Mouse (Mus musculus) embryonic facial prominence, embryonic 14.5 days (tissue): ENCODE results near the gene Gm20388. TPM values are rescaled to one million over a fixed set of nuclear protein-coding genes. Genes with fewer than 3 reads are reported as not detected.

Experiments
- ATAC-seq: fragments of 200-750 bp; cut with Nextera tagmentation; 2 replicates; pipeline ENCODE4 v1.8.0; 2017; ENCODE audit warnings: low read depth, moderate number of reproducible peaks, moderate TSS enrichment
- DNase-seq: peaks from one replicate; pipeline ENCODE4 v3.0.0-alpha.2; 2015; ENCODE audit warnings: low spot score
- H3K27ac ChIP-seq: fragments of 300-500 bp; sonication (generic); replicated peaks from 2 replicates; pipeline ENCODE4 v1.5.1; 2014; ENCODE audit warnings: low read depth, mild to moderate bottlenecking, low read length, moderate library complexity
- H3K27me3 ChIP-seq: fragments of 300-500 bp; sonication (generic); replicated peaks from 2 replicates; pipeline ENCODE4 v1.6.1; 2014; ENCODE audit warnings: low read length; ENCODE audit not compliant: control insufficient read depth, insufficient read depth
- H3K36me3 ChIP-seq: fragments of 300-500 bp; sonication (generic); 2 replicates; pipeline ENCODE4 v1.6.1; 2014; ENCODE audit warnings: low read length, mixed read lengths; ENCODE audit not compliant: control insufficient read depth, insufficient read depth
- H3K4me1 ChIP-seq: fragments of 300-500 bp; sonication (generic); 2 replicates; pipeline ENCODE4 v1.6.1; 2014; ENCODE audit warnings: antibody characterized with exemption, low read length; ENCODE audit not compliant: control insufficient read depth, insufficient read depth
- H3K4me2 ChIP-seq: fragments of 300-500 bp; sonication (generic); 2 replicates; pipeline ENCODE4 v1.6.1; 2014; ENCODE audit warnings: low read depth, mild to moderate bottlenecking, low read length, moderate library complexity, mixed read lengths
- H3K4me3 ChIP-seq: fragments of 300-500 bp; sonication (generic); 2 replicates; pipeline ENCODE4 v1.5.1; 2014; ENCODE audit warnings: low read depth, mild to moderate bottlenecking, low read length
- H3K9ac ChIP-seq: fragments of 300-500 bp; sonication (generic); 2 replicates; pipeline ENCODE4 v1.6.1; 2014; ENCODE audit warnings: low read depth, mild to moderate bottlenecking, low read length, moderate library complexity, mixed read lengths
- H3K9me3 ChIP-seq: fragments of 300-500 bp; sonication (generic); 2 replicates; pipeline ENCODE4 v1.6.1; 2016; ENCODE audit warnings: low read length; ENCODE audit not compliant: control insufficient read depth
- WGBS: fragments of 180-500 bp; shearing (Covaris S2); extraction: QIAGEN DNeasy Blood & Tissue Kit; methylation state at CpG from one replicate; pipeline ENCODE4 v1.1.7; 2014; 5-methylcytosine and 5-hydroxymethylcytosine counted together
- polyA plus RNA-seq: library from polyadenylated mRNA; unstranded; fragments of >200 nt; fragmentation: Nextera tagmentation; extraction: Ambion mirVana; gene quantifications from 2 replicates; pipeline ENCODE4 v1.2.1, GENCODE M21; 2014

The Gm20388 gene
- polyA plus RNA-seq, 1 experiment from 2014 or later = not detected

GRCm38 (mm10) chr8:123701952-123702587 lies 3791.4 kb downstream of the Gm20388 start:
- DNase-seq (peak; percentile 65), ATAC-seq (no peak)
- no peak overlapping the region for H3K4me3 ChIP-seq
- H3K27me3 ChIP-seq = no peaks in the 10 kb centered on the region
- H3K4me1 ChIP-seq = peaks cover 21% of the 10 kb centered on the region
- H3K9me3 ChIP-seq = no peaks in the 10 kb centered on the region
- WGBS = 49% methylated on average over 15 of the region's 15 CpGs
- no peak overlapping the region for H3K27ac ChIP-seq
- no peak overlapping the region for H3K9ac ChIP-seq
- no peaks in the 10 kb centered on the region for H3K36me3 ChIP-seq
- H3K4me2 ChIP-seq = peak overlapping the region; percentile 10; the same call in 1 of the 2 replicates

DNA sequence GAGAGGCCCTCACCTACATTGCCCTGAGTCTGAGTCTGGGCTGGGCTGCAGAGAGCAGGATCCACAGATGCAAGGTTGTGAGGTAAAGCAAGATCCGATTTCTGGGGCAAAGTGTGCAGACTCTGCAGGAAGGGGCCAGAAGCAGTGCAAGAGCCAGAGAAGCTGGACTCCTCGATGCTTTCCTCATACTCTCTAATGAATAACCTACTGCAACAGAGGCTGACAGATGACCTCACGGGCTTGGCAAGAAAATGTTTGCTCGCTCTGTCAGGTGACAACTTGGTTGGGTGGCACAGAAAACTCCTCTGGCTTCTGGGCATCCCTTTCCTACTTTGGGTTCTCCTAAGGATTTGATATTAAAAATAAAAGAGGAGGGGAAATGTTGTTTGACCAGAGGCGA lies 3794.7 kb downstream of the Gm20388 start:
- Histone ChIP-seq H3K4me2 (no peak overlapping the region), H3K4me1 (peaks cover 15% of the 10 kb centered on the region), H3K27ac (no peak overlapping the region), H3K36me3 (no peaks in the 10 kb centered on the region), H3K9me3 (no peaks in the 10 kb centered on the region), H3K27me3 (no peaks in the 10 kb centered on the region), H3K4me3 (no peak overlapping the region), H3K9ac (no peak overlapping the region)
- ATAC-seq (no peak), DNase-seq (no peak)
- WGBS = 56% methylated on average over 5 of the region's 5 CpGs

- WGBS = 90% methylated on average over 16 of the region's 16 CpGs
- no peak overlapping the region for H3K4me2 ChIP-seq
- no peak overlapping the region for H3K27ac ChIP-seq
- no peaks in the 10 kb centered on the region for H3K9me3 ChIP-seq
- H3K4me1 ChIP-seq = peaks cover 4% of the 10 kb centered on the region; the same call in 1 of the 2 replicates
- no peak overlapping the region for H3K4me3 ChIP-seq
- no peak overlapping the region for H3K9ac ChIP-seq
- no peaks in the 10 kb centered on the region for H3K36me3 ChIP-seq
- ATAC-seq (no peak), DNase-seq (no peak)
- no peaks in the 10 kb centered on the region for H3K27me3 ChIP-seq
Observed at GRCm38 (mm10) chr8:123707137-123707536, 3796.5 kb downstream of the Gm20388 start.

DNA sequence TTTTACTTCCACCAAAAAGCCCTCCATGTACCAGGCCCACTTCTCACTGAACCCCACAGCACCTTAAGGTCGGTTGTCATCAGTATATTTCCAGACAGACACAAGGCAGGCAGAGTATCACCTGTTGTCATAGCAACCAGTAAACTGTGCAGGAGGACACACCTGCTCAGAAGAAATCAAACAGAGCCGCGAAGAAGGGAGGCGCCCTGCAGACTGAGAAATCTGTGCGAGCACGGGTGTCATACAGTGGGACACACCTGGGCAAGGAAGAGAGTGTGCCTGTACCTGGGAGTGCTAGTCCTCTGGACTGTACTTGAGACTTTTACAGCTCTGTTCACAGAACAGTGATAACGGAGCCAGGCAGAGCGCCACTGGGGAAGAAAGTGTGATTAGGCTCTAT lies 3798.1 kb downstream of the Gm20388 start:
- H3K27ac ChIP-seq = no peak overlapping the region
- no peaks in the 10 kb centered on the region for H3K9me3 ChIP-seq
- DNase-seq (no peak), ATAC-seq (no peak)
- H3K4me1 ChIP-seq = no peaks in the 10 kb centered on the region
- H3K4me2 ChIP-seq = no peak overlapping the region
- H3K27me3 ChIP-seq = no peaks in the 10 kb centered on the region
- H3K36me3 ChIP-seq = no peaks in the 10 kb centered on the region
- H3K4me3 ChIP-seq = no peak overlapping the region
- no peak overlapping the region for H3K9ac ChIP-seq
- 74% methylated on average over 8 of the region's 8 CpGs for WGBS

DNA sequence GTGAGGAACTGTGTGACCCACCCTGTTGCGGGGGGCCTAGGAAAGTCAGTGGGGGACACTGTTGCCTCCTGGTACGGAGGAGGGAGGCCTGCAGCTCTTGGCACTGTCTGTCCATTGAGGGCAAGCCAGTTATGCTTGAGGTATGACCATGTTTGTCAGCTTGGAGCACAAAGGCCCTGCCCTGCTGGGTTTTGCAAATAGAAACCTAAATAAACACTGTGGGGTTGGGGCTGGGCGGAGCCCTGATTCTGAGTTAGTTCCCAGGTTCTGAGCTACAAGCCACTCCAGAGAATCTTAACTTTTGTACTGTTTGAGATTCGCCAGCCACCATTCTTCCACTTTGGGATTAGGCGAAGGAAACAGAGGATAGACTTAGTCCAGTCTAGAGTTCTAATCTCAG lies 3799.7 kb downstream of the Gm20388 start:
- no peak overlapping the region for H3K27ac ChIP-seq
- H3K9me3 ChIP-seq = no peaks in the 10 kb centered on the region
- ATAC-seq = no peak
- H3K9ac ChIP-seq = no peak overlapping the region
- 85% methylated on average over 5 of the region's 5 CpGs for WGBS
- no peak overlapping the region for H3K4me2 ChIP-seq
- H3K27me3 ChIP-seq = no peaks in the 10 kb centered on the region
- H3K4me3 ChIP-seq = no peak overlapping the region
- DNase-seq = no peak
- no peaks in the 10 kb centered on the region for H3K4me1 ChIP-seq
- no peaks in the 10 kb centered on the region for H3K36me3 ChIP-seq

DNA sequence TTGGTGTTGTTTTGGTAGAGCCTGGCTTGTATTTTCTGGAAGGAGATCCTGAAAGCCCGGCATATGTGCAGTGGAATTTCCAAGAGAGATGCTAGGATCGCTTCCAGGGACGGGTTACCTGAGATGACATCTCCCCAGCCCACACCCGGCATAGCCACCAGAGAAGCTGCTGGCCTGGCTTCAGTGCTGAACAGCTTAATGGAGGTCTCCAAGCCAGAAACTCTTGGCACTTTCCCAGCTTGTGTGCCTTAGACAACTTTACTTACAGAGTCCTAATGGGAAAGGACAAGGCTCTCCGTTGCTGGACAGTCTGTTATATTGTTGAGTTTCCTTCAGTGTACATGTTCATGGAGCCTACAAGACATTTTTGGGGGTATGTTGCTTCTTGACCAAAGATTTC lies 3803.8 kb downstream of the Gm20388 start:
- ATAC-seq (no peak), DNase-seq (no peak)
- Histone ChIP-seq H3K9ac (no peak overlapping the region), H3K4me3 (no peak overlapping the region), H3K4me2 (no peak overlapping the region), H3K27ac (no peak overlapping the region), H3K4me1 (no peaks in the 10 kb centered on the region), H3K36me3 (no peaks in the 10 kb centered on the region), H3K27me3 (no peaks in the 10 kb centered on the region), H3K9me3 (no peaks in the 10 kb centered on the region)
- WGBS = 72% methylated on average over 5 of the region's 5 CpGs

GRCm38 (mm10) chr8:123715916-123716592 lies 3805.4 kb downstream of the Gm20388 start:
- Histone ChIP-seq H3K9ac (no peak overlapping the region), H3K27me3 (no peaks in the 10 kb centered on the region), H3K9me3 (no peaks in the 10 kb centered on the region), H3K4me1 (0 out of 2 replicates have a peak, but pooled peaks cover 4% of the 10 kb centered on the region), H3K27ac (no peak overlapping the region), H3K36me3 (no peaks in the 10 kb centered on the region), H3K4me2 (no peak overlapping the region), H3K4me3 (no peak overlapping the region)
- WGBS = 60% methylated on average over 13 of the region's 13 CpGs
- DNase-seq (no peak), ATAC-seq (peak; percentile 22; the same call in 1 of the 2 replicates)

- no peak overlapping the region for H3K9ac ChIP-seq
- H3K4me3 ChIP-seq = no peak overlapping the region
- H3K4me1 ChIP-seq = 0 out of 2 replicates have a peak, but pooled peaks cover 4% of the 10 kb centered on the region
- H3K9me3 ChIP-seq = no peaks in the 10 kb centered on the region
- no peak overlapping the region for H3K27ac ChIP-seq
- ATAC-seq = no peak
- DNase-seq = no peak
- no peak overlapping the region for H3K4me2 ChIP-seq
- no peaks in the 10 kb centered on the region for H3K36me3 ChIP-seq
- no peaks in the 10 kb centered on the region for H3K27me3 ChIP-seq
- WGBS = 56% methylated on average over 2 of the region's 2 CpGs
Observed at GRCm38 (mm10) chr8:123717104-123717503, 3806.5 kb downstream of the Gm20388 start.
